9 mouse cellular contexts compared by ENCODE assay signal in the genomic region with DNA sequence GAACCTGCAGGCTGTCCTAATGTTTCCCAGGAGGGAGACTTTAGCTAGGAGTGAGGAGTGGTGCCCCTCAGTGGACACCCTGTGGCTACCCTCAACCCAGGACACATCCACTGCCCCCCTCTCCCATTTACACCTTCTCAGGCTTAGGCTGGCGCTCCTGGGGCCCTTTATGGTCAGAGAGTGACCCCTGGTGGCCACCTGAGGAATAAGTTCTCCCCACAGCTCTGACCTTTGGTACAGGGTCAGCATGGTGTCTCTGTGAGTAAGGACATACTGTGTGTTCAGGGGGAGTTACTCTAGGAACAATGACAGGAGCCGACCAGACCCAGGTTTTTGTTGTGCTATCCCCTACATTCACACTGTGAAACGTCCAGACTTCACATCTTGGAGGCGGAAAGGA. TPM values are rescaled to one million over a fixed set of nuclear protein-coding genes. Genes with fewer than 3 reads are reported as not detected.
DNase-seq lines count a peak whose midpoint lies in the region; ATAC-seq lines count a peak whose summit lies in the region.
"Had no signal": no experiment of that assay in that cellular context is flagged by ENCODE, and none has a peak within 500 bp of the region (broad histone marks: within the 10 kb centered on the region; RNA-seq: fewer than 3 reads in every experiment).

No protein-coding gene starts in this region.

- no peak overlapping the region for H3K27ac ChIP-seq in embryonic facial prominence, embryonic 15.5 days (replicated peaks)
- no peak overlapping the region for H3K27ac ChIP-seq in liver, embryonic 13.5 days
- no peak overlapping the region for H3K27ac ChIP-seq in neural tube, embryonic 13.5 days (replicated peaks)
- H3K27ac ChIP-seq: heart, embryonic 13.5 days had no signal

- no peaks in the 10 kb centered on the region for H3K36me3 ChIP-seq in embryonic facial prominence, embryonic 15.5 days
- peaks cover 20% of the 10 kb centered on the region; the same call in 1 of the 2 replicates for H3K36me3 ChIP-seq in liver, embryonic 13.5 days
- no peaks in the 10 kb centered on the region for H3K36me3 ChIP-seq in neural tube, embryonic 13.5 days

- peak; percentile 60 for DNase-seq in right cerebral cortex, postnatal 14 days
- DNase-seq in right cerebral cortex, postnatal 25 days = no peak
- peak; percentile 67 for DNase-seq in brain, adult 2 months (ENCODE audit: low read depth, low spot score)
- peak; percentile 72 for DNase-seq in induced T-regulatory cell, adult 2 months (ENCODE audit: low read depth)
- DNase-seq in liver, embryonic 13.5 days = peak; percentile 17
- DNase-seq in thymus, postnatal 4 days = peak; percentile 86

- H3K4me2 ChIP-seq in embryonic facial prominence, embryonic 15.5 days (replicated peaks) = no peak overlapping the region
- H3K4me2 ChIP-seq in liver, embryonic 13.5 days = no peak overlapping the region
- no peak overlapping the region for H3K4me2 ChIP-seq in neural tube, embryonic 13.5 days
- H3K4me2 ChIP-seq: heart, embryonic 13.5 days had no signal

- no peaks in the 10 kb centered on the region for H3K9me3 ChIP-seq in embryonic facial prominence, embryonic 15.5 days (replicated peaks)
- H3K9me3 ChIP-seq in liver, embryonic 13.5 days (replicated peaks) = no peaks in the 10 kb centered on the region
- no peaks in the 10 kb centered on the region for H3K9me3 ChIP-seq in neural tube, embryonic 13.5 days
- H3K9me3 ChIP-seq: heart, embryonic 13.5 days had no signal

- ATAC-seq in embryonic facial prominence, embryonic 15.5 days (ENCODE audit: insufficient number of reproducible peaks, low FRiP score, low TSS enrichment, low read depth) = peak; percentile 15; the same call in 1 of the 2 replicates
- 0 out of 2 replicates have a peak, but pooled peaks have one; percentile 42 for ATAC-seq in liver, embryonic 13.5 days (ENCODE audit: low read depth)
- peak; percentile 57 for ATAC-seq in neural tube, embryonic 13.5 days (ENCODE audit: low read depth)

- no peaks in the 10 kb centered on the region for H3K4me1 ChIP-seq in embryonic facial prominence, embryonic 15.5 days
- H3K4me1 ChIP-seq in liver, embryonic 13.5 days (replicated peaks) = peaks cover 5% of the 10 kb centered on the region
- H3K4me1 ChIP-seq in neural tube, embryonic 13.5 days (replicated peaks) = peaks cover 3% of the 10 kb centered on the region; the same call in 1 of the 2 replicates

- no peaks in the 10 kb centered on the region for H3K27me3 ChIP-seq in embryonic facial prominence, embryonic 15.5 days
- H3K27me3 ChIP-seq in liver, embryonic 13.5 days = no peaks in the 10 kb centered on the region
- no peaks in the 10 kb centered on the region for H3K27me3 ChIP-seq in neural tube, embryonic 13.5 days

- H3K4me3 ChIP-seq in embryonic facial prominence, embryonic 15.5 days (replicated peaks) = no peak overlapping the region
- H3K4me3 ChIP-seq in liver, embryonic 13.5 days (replicated peaks) = no peak overlapping the region
- H3K4me3 ChIP-seq in neural tube, embryonic 13.5 days = no peak overlapping the region
- H3K4me3 ChIP-seq: heart, embryonic 13.5 days had no signal

- WGBS in embryonic facial prominence, embryonic 15.5 days = 29% methylated on average over 4 of the region's 4 CpGs
- WGBS in liver, embryonic 13.5 days (ENCODE audit: insufficient replicate concordance) = 16% methylated on average over 4 of the region's 4 CpGs
- 25% methylated on average over 4 of the region's 4 CpGs for WGBS in neural tube, embryonic 13.5 days

- H3K9ac ChIP-seq in embryonic facial prominence, embryonic 15.5 days = no peak overlapping the region
- H3K9ac ChIP-seq in liver, embryonic 13.5 days = no peak overlapping the region
- H3K9ac ChIP-seq in neural tube, embryonic 13.5 days = no peak overlapping the region
- H3K9ac ChIP-seq: heart, embryonic 13.5 days had no signal

RNA-seq across cellular contexts. Expression of a gene that starts 10.8 kb away (rescaled TPM):
- polyA plus RNA-seq in embryonic facial prominence, embryonic 15.5 days (2015; fragmentation: Nextera tagmentation; extraction: Ambion mirVana) = 6.3 and 8.5 TPM in 2 replicates
- 36.1 and 40.3 TPM in 2 replicates for polyA plus RNA-seq in liver, embryonic 13.5 days (2015; fragmentation: Nextera tagmentation; extraction: Ambion mirVana)
- 5.0 and 6.3 TPM in 2 replicates for polyA plus RNA-seq in neural tube, embryonic 13.5 days (2015; fragmentation: Nextera tagmentation; extraction: Ambion mirVana)
